Mouse (Mus musculus) G1E (cell line): ENCODE measurements around the gene Ssr2. TPM values are rescaled to one million over a fixed set of nuclear protein-coding genes. Genes with fewer than 3 reads are reported as not detected.

Experiments
- ATAC-seq: 2 replicates; pipeline ENCODE4 v1.8.0; 2016; ENCODE audit warnings: mild to moderate bottlenecking; ENCODE audit not compliant: insufficient number of reproducible peaks, poor library complexity, low FRiP score, severe bottlenecking; ENCODE audit errors: extremely low read depth
- DNase-seq: peaks from one replicate; pipeline ENCODE4 v3.0.0; 2012; ENCODE audit warnings: low spot score
- H3K27me3 ChIP-seq: 2 replicates; pipeline ENCODE4 v1.6.1; 2012; ENCODE audit warnings: mild to moderate bottlenecking, low read length, inconsistent platforms; ENCODE audit not compliant: insufficient read depth
- H3K36me3 ChIP-seq: replicated peaks from 2 replicates; pipeline ENCODE3; 2012; ENCODE audit warnings: mild to moderate bottlenecking, inconsistent platforms
- H3K4me1 ChIP-seq: 2 replicates; pipeline ENCODE4 v1.6.1; 2012; ENCODE audit warnings: low read depth, low read length, inconsistent platforms, mixed read lengths; ENCODE audit not compliant: insufficient read depth
- H3K4me3 ChIP-seq: 2 replicates; pipeline ENCODE4 v1.5.1; 2012; ENCODE audit warnings: low read depth, mild to moderate bottlenecking, inconsistent platforms, low read length, moderate library complexity, mixed read lengths
- H3K9me3 ChIP-seq: replicated peaks from 2 replicates; pipeline ENCODE4 v1.6.1; 2012; ENCODE audit warnings: inconsistent platforms
- CTCF ChIP-seq: IDR thresholded peaks from 2 replicates; pipeline ENCODE4 v1.5.1; 2012; ENCODE audit warnings: low read depth, low read length, inconsistent platforms, mixed read lengths
- GATA1 ChIP-seq: IDR thresholded peaks from 2 replicates; pipeline ENCODE4 v1.6.1; 2012; ENCODE audit warnings: borderline replicate concordance, low read length, inconsistent platforms, mixed read lengths
- GATA2 ChIP-seq: IDR thresholded peaks from 2 replicates; pipeline ENCODE4 v1.6.1; 2012; ENCODE audit warnings: low read depth, low read length, inconsistent platforms, borderline replicate concordance
- POLR2AphosphoS5 ChIP-seq: IDR thresholded peaks from 2 replicates; pipeline ENCODE4 v1.6.1; 2012; ENCODE audit warnings: low read depth, low read length, inconsistent platforms; ENCODE audit not compliant: insufficient replicate concordance
- TAL1 ChIP-seq: conservative IDR thresholded peaks from 2 replicates; pipeline ENCODE4 v1.6.1; 2012; ENCODE audit warnings: low read depth, low read length, inconsistent platforms, mixed read lengths
- polyA plus RNA-seq: library from polyadenylated mRNA; stranded (reverse); fragments of >175 nt; gene quantifications from 2 replicates; pipeline ENCODE4 v1.2.3, GENCODE M21; 2012
- total RNA-seq, 2 experiments: library from RNA; stranded (forward) in 1 of 2; stranded (reverse) in 1 of 2; fragments of 200-1000 nt in 1 of 2; fragments of >200 nt in 1 of 2; fragmentation: Nextera tagmentation in 1 of 2; gene quantifications; 2 replicates each; pipeline ENCODE4 v1.2.3; 2014 to 2017

Ssr2 gene
- total and polyA plus RNA-seq, 3 experiments: 134 to 289 (median 280) TPM

DNA sequence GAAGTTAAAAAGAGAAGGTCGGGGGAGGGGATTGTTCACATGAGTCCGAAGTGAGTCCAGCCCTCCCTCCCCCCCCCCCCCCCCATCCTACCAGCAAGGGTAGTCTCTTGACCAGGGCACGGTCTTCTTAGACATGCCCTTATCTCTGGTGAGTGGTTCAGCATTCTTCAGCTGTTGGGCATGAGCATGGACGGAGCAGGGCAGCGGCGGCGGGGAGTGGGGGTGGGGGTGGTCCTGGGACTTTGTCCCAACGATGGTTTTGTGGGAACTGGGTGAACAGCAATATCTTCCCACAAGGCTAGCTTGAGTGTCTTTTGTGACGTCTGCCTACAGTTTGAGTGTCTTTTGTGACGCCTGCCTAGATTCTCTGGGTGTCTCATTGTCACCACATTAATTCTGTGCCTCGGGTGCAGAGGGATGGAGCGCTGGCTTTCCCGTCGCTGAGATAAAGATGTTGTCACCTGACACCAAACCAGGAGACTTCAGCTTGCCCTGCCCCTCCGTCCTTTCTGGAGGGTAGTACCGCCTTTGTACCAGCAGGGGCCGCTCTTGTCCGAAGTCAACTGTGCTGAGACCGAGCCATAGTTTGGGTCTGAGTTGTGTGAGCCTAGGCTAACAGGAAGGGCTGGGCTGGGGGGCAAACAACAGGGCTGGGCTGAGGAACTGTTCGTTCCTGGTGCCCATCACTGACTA is 31.5 kb downstream of the Ssr2 start:
- Histone ChIP-seq H3K27me3 (no peaks in the 10 kb centered on the region; the same call in 1 of the 2 replicates), H3K4me3 (peak overlapping the region; percentile 57; the same call in 1 of the 2 replicates), H3K9me3 (no peaks in the 10 kb centered on the region), H3K4me1 (peaks cover 41% of the 10 kb centered on the region), H3K36me3 (no peaks in the 10 kb centered on the region)
- ATAC-seq (peak; percentile 78), DNase-seq (peak; percentile 51)
- TF ChIP-seq TAL1: no peak
- peak; percentile 93 for TF ChIP-seq CTCF

DNA sequence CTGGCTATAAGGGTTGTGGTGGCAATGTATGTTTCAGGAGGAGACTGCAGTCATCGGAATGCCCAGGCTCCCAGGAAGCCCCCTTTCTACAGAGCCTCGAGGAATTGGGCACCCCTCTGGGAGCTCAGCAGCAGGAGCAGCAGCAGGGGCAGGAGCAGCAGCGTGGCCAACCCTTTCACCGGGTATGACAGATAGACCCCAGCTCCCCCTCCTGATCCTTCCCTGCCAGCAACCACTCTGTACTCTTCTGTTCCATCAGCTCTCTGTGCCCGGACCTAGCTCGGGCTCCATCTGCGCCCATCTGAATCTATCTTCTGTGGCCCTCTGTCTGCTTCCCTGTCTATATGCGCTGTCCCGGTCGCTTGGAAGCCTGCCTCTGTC is 32.1 kb downstream of the Ssr2 start:
- Histone ChIP-seq H3K36me3 (no peaks in the 10 kb centered on the region), H3K4me3 (peak overlapping the region; percentile 57; the same call in 1 of the 2 replicates), H3K9me3 (no peaks in the 10 kb centered on the region), H3K4me1 (peaks cover 44% of the 10 kb centered on the region), H3K27me3 (no peaks in the 10 kb centered on the region; the same call in 1 of the 2 replicates)
- TF ChIP-seq CTCF (no peak), GATA1 (no peak), GATA2 (no peak), TAL1 (no peak), POLR2AphosphoS5 (no peak)
- DNase-seq: no peak
- no peak for ATAC-seq

DNA sequence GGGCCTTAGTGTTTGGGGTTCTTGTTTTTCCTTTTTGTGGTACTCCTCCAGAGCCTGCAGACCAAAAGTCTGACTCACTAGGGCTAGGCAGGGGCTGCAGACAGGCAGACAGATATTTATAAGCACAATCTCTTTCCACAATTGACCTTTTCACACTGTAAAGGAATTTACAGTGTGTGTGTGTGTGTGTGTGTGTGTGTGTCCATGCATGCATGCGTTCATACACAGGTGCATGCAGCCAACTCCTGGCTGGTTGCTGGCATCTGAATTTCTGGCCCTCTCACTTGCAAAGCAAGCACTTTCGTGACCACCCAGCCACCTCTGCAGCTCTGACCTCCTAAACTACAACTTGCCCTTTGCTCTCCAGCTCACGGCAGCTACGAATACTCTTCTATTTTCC is 33.4 kb downstream of the Ssr2 start:
- Histone ChIP-seq H3K4me1 (peaks cover 37% of the 10 kb centered on the region), H3K27me3 (no peaks in the 10 kb centered on the region; the same call in 1 of the 2 replicates), H3K36me3 (no peaks in the 10 kb centered on the region), H3K4me3 (no peak overlapping the region), H3K9me3 (no peaks in the 10 kb centered on the region)
- ATAC-seq (no peak), DNase-seq (no peak)
- TF ChIP-seq POLR2AphosphoS5: no peak

DNA sequence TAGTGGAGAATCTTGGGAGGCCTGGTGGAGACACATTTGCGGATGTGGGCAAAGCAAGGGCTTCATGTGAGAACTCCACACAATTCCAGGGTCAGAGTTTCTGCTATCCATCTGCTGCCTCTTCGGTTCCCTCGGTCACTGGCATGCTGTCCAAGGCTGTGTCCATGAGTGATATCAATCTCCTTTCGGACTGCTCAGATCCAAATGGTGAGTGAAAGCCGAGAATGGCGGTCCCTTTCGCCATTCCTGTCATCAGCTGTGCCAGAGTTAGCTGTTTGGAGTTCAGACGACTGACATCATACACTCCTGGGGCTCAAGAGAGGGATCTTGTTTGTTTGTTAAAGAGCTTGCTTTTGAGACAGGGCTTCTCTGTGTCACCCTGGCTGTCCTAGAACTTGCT is 38.7 kb downstream of the Ssr2 start:
- peaks cover 5% of the 10 kb centered on the region for H3K36me3 ChIP-seq

DNA sequence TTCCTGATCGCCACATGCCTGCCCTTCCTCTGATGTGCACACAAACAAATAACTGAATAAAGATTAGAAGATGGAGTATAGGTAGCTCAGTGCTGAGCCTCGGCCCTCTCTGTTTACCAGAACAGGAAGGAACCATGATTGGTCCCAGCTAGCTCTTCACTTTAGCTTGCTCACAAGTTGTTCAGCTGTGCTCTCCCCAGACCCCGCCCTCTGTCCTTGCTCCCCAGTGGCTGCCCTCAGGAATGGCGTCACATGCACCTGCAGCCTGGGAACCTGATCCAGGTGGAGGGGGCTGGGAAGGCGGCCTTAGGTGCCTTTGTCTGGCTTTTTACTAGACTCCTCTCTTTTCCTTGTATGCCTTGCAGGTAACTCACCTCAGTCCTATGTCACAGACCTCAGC is 39.4 kb downstream of the Ssr2 start:
- DNase-seq (no peak), ATAC-seq (no peak)
- TF ChIP-seq GATA2: no peak
- TF ChIP-seq GATA1: no peak
- no peak for TF ChIP-seq POLR2AphosphoS5
- TF ChIP-seq TAL1: no peak
- no peak for TF ChIP-seq CTCF
- no peak overlapping the region for H3K4me3 ChIP-seq
- H3K9me3 ChIP-seq: no peaks in the 10 kb centered on the region
- peaks cover 44% of the 10 kb centered on the region for H3K4me1 ChIP-seq
- peaks cover 40% of the 10 kb centered on the region for H3K27me3 ChIP-seq
- H3K36me3 ChIP-seq: peaks cover 5% of the 10 kb centered on the region

More for the DNA sequence above, 38.7 kb downstream of the Ssr2 start:
- Histone ChIP-seq H3K9me3 (no peaks in the 10 kb centered on the region), H3K4me3 (no peak overlapping the region), H3K27me3 (peaks cover 37% of the 10 kb centered on the region), H3K4me1 (peaks cover 38% of the 10 kb centered on the region)
- ATAC-seq (no peak), DNase-seq (no peak)
- TF ChIP-seq TAL1 (no peak), GATA2 (no peak), GATA1 (no peak), POLR2AphosphoS5 (no peak), CTCF (no peak)

DNA sequence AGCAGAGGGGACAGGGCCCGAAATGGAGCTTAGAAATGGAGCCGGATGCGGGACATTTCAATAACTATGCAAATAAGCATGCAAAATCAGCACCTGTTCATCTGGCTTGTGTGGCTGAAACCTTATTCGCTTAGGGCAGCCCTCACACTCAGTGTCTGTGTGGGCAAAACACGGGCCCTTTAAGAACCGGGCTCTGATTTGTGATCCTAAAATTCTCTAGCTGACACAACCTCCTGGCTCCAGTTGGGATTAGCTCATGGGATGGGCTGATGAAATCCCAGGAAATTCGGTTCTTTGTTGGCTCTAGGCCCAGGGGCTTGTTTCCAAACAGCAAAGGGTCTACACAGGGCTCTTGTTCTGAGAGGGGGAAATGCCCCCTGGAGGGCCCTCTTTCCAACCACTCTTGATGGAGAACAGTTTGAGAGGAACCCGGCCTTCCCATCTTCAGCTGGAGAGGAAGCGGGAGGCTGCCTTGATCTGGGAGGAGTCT is 40.3 kb downstream of the Ssr2 start:
- peaks cover 40% of the 10 kb centered on the region for H3K27me3 ChIP-seq
- ATAC-seq (no peak), DNase-seq (no peak)
- H3K4me1 ChIP-seq: peaks cover 52% of the 10 kb centered on the region
- no peak overlapping the region for H3K4me3 ChIP-seq
- peaks cover 5% of the 10 kb centered on the region for H3K36me3 ChIP-seq
- TF ChIP-seq POLR2AphosphoS5: no peak
- no peak for TF ChIP-seq TAL1
- no peak for TF ChIP-seq GATA1
- no peak for TF ChIP-seq GATA2
- no peak for TF ChIP-seq CTCF
- no peaks in the 10 kb centered on the region for H3K9me3 ChIP-seq
